Mouse (Mus musculus): ENCODE measurements around the gene Helt. TPM values are rescaled to one million over a fixed set of nuclear protein-coding genes. Genes with fewer than 3 reads are reported as not detected.

Helt gene
- under 1 TPM in 1 of 2 experiments, not detected in 1; 0.09 TPM for polyA plus RNA-seq (2012; fragmentation: generic; extraction: Trizol)

DNA sequence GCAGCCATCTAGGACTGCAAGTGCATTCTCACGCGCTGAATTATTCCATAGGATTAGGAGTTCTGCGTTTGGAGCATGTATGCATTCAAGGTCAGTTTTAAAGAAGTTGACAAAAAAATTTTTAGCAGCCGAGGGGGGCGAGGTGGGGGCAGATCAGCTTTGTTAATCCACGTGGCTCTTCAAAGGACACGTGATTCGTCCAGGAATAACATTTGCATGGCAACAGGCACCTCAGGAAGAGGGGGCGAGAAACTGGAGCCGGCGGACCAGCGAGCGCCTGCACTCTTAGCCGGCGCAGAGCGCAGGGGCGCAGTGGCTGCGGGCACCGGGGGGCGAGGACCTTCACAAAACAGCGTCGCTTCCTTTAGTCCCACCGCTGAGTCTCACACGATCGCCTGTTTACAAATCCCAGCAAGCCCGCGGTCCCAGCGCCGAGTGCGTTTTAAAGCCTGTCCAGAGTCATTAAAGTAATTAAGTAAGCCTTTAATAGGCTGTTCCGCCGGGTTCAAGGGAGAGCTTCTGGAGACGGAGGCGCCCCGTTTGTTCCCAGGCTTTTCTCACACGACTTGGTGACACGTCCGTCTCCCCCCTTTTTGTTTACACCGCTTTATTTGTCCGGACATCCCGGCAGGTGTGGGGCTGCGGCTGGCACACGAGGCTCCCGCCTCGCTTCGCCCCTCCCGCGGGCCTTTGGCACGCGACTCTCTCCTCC lies at the start of gene Helt:
TSS of gene Helt (minus strand) at position 491 of the 712 bp plus-strand sequence.

Other genes starting within 250 kb of the Helt start
- 1 to 10 TPM in 1 of 2 experiments, under 1 TPM in 1; 0.23 to 3.0 TPM for gene Cfap97, start 142.9 kb downstream of the Helt start, polyA plus RNA-seq (2012; fragmentation: generic; extraction: Trizol)
- gene Snx25, start 142.5 kb downstream of the Helt start, polyA plus RNA-seq (2012; fragmentation: generic; extraction: Trizol): 1 to 10 TPM; 1.8 to 7.5 TPM
- gene Slc25a4, start 83.4 kb downstream of the Helt start, polyA plus RNA-seq (2012; fragmentation: generic; extraction: Trizol): 100 to 1,000 TPM; 161 to 525 TPM
- gene Acsl1, start 176.4 kb upstream of the Helt start, polyA plus RNA-seq (2012; fragmentation: generic; extraction: Trizol): 1 to 10 TPM in 1 of 2 experiments, under 1 TPM in 1; 0.95 to 4.0 TPM

All from C3H10T1/2 (cell line).